Mouse (Mus musculus) cerebral cortex, adult 2 months (tissue): Measurements from ENCODE around the gene St8sia2.

Experiments
- WGBS: fragments of 180-500 bp; shearing (Covaris S2); methylation state at CpG from one replicate; pipeline ENCODE4 v1.1.7; 2018; 5-methylcytosine and 5-hydroxymethylcytosine counted together

The St8sia2 gene

GRCm38 (mm10) chr7:73989366-73989765 is 24.1 kb downstream of the St8sia2 start:
- 46% methylated on average over 2 of the region's 2 CpGs for WGBS

GRCm38 (mm10) chr7:73972157-73972556 is 41.3 kb downstream of the St8sia2 start:
- WGBS, result 41% methylated on average over 5 of the region's 5 CpGs

- 92% methylated on average over 3 of the region's 3 CpGs for WGBS
These were observed 48.3 kb downstream of the St8sia2 start for GRCm38 (mm10) chr7:73965164-73965563.

GRCm38 (mm10) chr7:73962431-73962830 is 51.1 kb downstream of the St8sia2 start:
- 90% methylated on average over 5 of the region's 5 CpGs for WGBS

- WGBS, result 43% methylated on average over 5 of the region's 5 CpGs
These were observed 59.0 kb downstream of the St8sia2 start for GRCm38 (mm10) chr7:73954441-73954840.

- WGBS, result 76% methylated on average over 4 of the region's 4 CpGs
These were observed 60.4 kb downstream of the St8sia2 start for GRCm38 (mm10) chr7:73953131-73953530.

GRCm38 (mm10) chr7:73941640-73942039 is 71.8 kb downstream of the St8sia2 start:
- WGBS, result 57% methylated on average over 4 of the region's 4 CpGs

- WGBS, result 92% methylated on average over 8 of the region's 8 CpGs
These were observed 74.3 kb downstream of the St8sia2 start for GRCm38 (mm10) chr7:73939236-73939635.

- 64% methylated on average over 7 of the region's 7 CpGs for WGBS
These were observed 75.3 kb downstream of the St8sia2 start for GRCm38 (mm10) chr7:73938046-73938810.

- 64% methylated on average over 3 of the region's 3 CpGs for WGBS
These were observed 77.4 kb downstream of the St8sia2 start for GRCm38 (mm10) chr7:73936119-73936518.

GRCm38 (mm10) chr7:73935703-73936102 is 77.8 kb downstream of the St8sia2 start:
- WGBS, result 50% methylated on average over 2 of the region's 2 CpGs

GRCm38 (mm10) chr7:73933036-73933435 is 80.5 kb downstream of the St8sia2 start:
- WGBS, result 87% methylated on average over 3 of the region's 3 CpGs

GRCm38 (mm10) chr7:73920921-73921485 is 92.5 kb downstream of the St8sia2 start:
- WGBS, result 89% methylated on average over 16 of the region's 16 CpGs

GRCm38 (mm10) chr7:73917633-73918311 is 95.7 kb downstream of the St8sia2 start:
- WGBS, result 23% methylated on average over 9 of the region's 9 CpGs

GRCm38 (mm10) chr7:73911899-73912298 is 101.6 kb downstream of the St8sia2 start:
- 49% methylated on average over 4 of the region's 4 CpGs for WGBS

- WGBS, result 90% methylated on average over 4 of the region's 4 CpGs
These were observed 102.6 kb downstream of the St8sia2 start for GRCm38 (mm10) chr7:73910843-73911242.

- WGBS, result 79% methylated on average over 5 of the region's 5 CpGs
These were observed 103.9 kb downstream of the St8sia2 start for GRCm38 (mm10) chr7:73909432-73910205.

- WGBS, result 48% methylated on average over 6 of the region's 6 CpGs
These were observed 119.0 kb downstream of the St8sia2 start for GRCm38 (mm10) chr7:73894506-73894905.

GRCm38 (mm10) chr7:73891830-73892229 is 121.7 kb downstream of the St8sia2 start:
- WGBS, result 85% methylated on average over 5 of the region's 5 CpGs

GRCm38 (mm10) chr7:73890891-73891610 is 122.4 kb downstream of the St8sia2 start:
- WGBS, result 93% methylated on average over 9 of the region's 9 CpGs

GRCm38 (mm10) chr7:73890466-73890865 is 123.0 kb downstream of the St8sia2 start:
- WGBS, result 91% methylated on average over 5 of the region's 5 CpGs
